Mouse (Mus musculus): ENCODE measurements around the gene Exoc8.

Gene Exoc8

GRCm38 (mm10) chr8:124905482-124905881 lies 8.0 kb upstream of the Exoc8 start:
- DNase-seq, result no peak

GRCm38 (mm10) chr8:124903198-124903597 lies 5.7 kb upstream of the Exoc8 start:
- no peak for DNase-seq

DNA sequence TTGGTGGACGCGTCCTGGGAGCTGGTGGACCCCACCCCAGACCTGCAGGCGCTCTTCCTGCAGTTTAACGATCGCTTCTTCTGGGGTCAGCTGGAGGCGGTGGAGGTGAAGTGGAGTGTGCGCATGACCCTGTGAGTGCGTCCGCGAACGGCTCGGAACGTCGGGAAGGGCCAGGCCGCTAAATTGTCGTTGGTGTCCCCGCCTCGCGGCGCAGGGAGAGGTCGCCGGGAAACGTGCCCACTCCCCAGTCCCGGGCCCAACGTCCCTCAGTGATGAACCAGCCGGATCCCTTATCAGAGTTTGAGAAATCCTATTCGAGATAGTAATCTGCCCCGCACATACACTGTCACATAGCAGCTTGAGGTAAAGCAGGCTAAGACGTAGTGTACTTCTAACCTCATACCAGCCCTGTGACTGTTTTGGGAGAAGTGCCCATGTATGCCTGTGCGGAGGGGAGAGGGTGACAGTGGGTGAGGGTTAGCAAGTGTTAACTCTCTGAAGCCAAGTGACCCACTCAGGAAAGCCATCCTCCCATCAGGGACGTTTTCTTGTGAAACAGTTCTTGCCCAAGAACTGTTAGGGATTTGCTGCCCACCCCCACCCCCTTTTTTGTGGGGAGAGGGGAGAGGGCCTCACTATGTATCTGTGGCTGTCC lies 873 bp upstream of the Exoc8 start:
- no peak for DNase-seq

DNA sequence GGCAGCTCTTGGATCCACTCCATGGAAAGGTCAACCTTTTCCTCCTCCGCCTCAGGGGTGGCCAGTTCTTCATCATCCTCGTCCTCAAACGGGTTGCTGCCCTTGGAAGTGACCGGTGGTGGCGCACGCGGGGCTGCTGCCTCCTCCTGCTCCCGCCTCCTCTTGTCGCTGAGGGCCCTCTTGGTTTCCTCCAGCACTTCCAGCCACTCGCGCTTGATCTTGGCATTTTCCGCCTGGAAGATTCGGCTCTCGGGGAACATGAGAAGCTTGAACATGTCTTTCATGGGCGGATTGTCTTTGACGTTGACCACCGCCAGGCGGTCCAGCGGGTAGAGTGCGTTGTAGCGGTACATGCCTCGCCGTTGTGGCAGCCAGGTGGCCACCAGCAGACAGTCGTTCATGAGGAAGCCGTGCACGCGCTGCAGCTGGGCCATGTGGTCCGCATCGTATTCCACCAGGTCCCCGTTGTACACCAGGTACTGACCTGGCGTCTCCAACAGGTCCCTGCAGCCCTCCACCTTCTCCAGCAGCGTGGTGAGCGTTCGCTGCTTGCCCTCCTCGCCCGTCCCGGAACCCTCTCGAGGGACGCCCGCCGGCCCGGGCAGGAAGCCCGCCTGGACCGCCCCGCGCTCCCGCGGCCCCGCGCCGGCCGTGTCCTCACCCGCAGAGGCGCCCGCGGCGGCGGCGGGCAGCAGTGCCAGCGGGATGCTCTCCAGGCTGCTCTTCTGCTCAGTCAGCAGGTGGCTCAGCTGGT lies 696 bp downstream of the Exoc8 start:
- peak; percentile 74 for DNase-seq

DNA sequence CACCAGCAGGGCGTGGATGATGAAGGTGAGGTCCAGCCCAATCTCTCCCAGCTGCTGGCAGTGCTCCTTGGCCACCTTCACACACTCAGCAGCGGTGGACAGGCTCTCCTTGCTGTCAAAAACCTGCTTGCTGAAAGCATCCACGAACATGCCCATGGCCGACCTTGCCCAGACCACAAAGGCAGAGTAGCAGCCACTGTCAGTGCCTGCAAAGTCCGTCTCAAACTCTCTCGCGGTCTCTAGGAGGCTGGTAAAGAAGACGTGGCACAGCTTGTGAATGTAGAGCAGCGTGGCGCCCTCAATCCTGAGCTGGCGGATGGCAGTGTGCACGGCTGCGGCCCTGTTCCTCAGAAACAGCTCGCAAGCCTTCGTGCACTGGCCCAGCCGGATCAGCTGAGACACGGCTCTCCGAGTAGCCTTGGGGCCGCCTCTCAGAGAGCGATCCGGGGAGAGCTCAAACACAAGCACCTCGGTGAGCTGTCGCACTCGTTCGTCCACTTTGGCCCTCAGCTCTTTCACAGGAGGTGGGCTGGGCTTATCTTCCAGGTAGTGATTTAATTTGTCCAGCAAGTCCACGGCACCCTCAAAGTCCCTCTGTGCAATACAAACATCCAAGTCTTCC lies 1.4 kb downstream of the Exoc8 start:
- no peak for DNase-seq

DNA sequence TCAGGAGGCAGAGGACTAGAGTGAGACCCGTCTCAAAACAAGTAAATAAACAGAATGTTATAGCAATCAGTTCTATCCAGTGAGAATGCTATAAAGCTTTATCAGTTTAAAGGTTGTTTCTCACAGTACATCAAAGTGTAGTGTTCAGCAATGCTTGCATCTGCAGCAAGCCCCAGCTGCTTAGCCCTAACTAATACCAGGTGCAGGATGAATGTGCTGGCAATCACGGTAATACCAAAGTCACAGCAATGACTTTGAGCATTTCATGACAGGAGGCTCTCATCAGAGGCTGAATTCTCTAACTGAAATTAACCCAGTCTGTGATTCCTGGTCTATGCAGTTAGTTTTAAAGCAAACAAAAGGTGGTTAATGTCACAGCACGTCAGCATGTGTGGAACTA lies 4.9 kb downstream of the Exoc8 start:
- no peak for DNase-seq

- no peak for DNase-seq
Observed at GRCm38 (mm10) chr8:124888385-124888784, 9.1 kb downstream of the Exoc8 start.

DNA sequence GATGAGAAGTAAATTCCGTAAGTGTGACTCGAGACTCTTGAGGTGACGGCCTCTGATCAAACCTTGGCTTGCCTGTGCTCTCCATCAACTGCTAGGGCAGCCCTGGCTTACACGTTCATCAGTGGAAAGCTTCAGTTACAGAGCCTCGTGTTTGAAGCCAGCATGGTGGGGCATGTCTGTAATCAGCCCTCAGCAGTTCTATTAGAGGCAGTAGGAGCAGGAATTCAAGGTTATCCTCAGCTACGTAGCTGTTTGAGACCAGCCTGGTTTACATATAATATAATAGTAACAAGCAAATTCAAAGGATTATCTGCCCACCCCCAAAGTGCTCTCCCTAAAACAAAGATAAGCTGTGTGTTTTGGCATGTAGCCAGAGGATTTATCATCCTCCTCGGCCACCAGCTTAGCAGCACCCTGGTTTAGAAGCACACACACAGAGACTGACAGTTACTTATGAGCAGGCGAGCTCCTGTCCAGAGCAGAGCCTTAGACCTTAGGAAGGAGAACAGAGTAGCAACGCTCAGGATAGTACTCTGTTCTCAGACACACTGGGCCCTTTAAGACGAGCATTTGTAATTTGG lies 18.5 kb downstream of the Exoc8 start:
- DNase-seq, result no peak

DNA sequence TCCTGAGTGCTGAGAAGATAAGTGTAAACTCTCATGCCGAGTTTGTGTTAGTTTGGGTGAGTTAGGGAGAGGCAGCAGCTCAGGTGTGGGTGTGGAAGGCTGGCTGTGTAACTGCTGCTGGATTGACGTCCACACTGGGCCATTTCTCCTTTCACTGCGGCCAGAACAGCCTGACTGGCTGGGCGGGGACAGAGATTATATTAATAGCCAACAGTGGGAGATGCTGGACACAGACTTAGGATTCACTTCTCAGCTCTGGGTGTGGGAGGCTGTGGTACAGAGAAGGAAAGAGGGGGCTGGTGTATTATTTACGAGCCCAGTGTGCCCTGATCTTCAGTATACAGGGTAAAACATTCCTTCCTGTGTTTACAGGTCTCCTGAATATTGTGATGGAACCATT lies 19.4 kb downstream of the Exoc8 start:
- DNase-seq, result no peak

DNA sequence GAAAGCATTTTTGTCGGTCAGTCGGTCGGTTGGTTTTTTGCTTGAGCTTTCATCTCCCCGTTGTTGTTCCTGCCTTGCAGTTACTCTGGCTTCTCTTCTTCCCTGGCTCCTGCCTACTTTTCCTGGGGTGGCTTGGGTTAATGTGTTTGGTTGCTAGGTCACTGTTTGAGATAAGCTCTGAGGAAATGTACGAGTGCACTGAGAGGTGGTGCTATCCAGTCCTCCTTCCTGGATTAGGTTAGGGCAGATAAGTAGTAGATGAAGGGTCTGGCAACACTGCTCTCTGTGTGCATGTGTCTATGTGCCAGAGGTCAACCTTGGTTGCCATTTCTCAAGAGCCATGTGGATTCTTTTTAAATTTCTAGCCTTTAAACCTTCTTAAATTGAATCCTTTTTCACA lies 24.8 kb downstream of the Exoc8 start:
- no peak for DNase-seq

DNA sequence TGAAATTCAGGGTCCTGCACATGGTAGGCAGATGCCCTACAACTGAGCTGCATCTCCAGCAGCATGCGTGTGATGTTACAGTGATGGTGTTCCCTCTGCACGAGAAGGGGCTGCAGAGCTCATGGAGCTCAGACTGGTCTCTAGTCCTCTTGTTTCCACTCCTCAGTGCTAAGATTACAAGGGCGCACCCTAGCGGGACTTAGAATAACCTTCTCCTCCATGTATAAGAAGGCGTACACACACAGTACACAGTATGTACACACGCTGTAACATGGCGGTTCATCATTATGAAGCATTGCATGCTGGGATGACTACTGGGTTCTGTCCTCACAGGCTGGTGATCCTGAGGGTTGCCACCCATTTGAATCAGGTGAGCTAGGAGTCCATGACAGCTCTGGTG lies 25.4 kb downstream of the Exoc8 start:
- no peak for DNase-seq

DNA sequence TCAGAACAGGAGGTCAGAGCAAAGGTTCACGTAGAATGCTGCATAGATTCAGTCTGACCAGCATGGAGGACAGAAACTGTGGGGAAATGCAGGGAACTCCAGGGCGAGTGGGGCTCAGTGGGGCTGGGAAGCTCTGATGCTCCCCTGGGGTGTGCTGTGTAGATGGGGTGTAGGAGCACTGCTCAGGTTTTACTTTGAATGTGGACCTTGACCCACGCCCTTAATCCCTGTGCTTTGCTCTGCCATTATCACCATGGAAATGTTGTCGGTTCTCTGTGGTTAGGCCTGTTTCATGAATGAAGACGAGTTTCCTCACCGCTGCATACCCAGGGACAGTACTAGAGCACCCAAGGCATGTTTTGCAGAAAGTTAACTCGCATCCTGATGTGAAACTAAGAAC lies 26.0 kb downstream of the Exoc8 start:
- DNase-seq, result no peak

DNA sequence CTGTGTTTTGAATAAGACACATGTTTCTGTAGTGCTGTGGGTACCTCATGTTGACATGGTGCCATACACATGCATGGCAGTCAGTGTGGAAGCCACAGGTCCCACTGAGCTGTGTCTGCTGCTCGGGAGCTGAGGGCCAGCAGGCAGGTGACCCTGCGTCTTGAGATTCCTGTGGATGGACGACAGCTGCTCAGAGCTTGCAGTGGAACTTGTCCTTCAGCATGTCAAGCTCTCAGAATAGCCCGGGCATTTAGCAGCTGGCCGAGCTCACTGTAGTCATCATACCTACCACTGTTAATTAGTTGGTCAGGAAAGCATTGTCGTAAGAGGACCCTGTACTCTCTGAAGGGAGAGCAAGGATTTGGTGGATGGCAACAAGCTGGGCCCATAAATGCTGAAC lies 27.8 kb downstream of the Exoc8 start:
- no peak for DNase-seq

- DNase-seq, result no peak
Observed at GRCm38 (mm10) chr8:124867126-124867525, 30.4 kb downstream of the Exoc8 start.

- no peak for DNase-seq
Observed at GRCm38 (mm10) chr8:124866669-124867068, 30.8 kb downstream of the Exoc8 start.

- no peak for DNase-seq
Observed at GRCm38 (mm10) chr8:124863729-124864128, 33.8 kb downstream of the Exoc8 start.

GRCm38 (mm10) chr8:124863163-124863677 lies 34.3 kb downstream of the Exoc8 start:
- no peak for DNase-seq

GRCm38 (mm10) chr8:124862321-124863162 lies 35.0 kb downstream of the Exoc8 start, which contains the start of the genes Gnpat and 2810004N23Rik:
Gene Gnpat, plus strand, starts transcription at chr8:124863033.
Gene 2810004N23Rik, minus strand, starts transcription at chr8:124863120.
- DNase-seq, result peak; percentile 88

DNA sequence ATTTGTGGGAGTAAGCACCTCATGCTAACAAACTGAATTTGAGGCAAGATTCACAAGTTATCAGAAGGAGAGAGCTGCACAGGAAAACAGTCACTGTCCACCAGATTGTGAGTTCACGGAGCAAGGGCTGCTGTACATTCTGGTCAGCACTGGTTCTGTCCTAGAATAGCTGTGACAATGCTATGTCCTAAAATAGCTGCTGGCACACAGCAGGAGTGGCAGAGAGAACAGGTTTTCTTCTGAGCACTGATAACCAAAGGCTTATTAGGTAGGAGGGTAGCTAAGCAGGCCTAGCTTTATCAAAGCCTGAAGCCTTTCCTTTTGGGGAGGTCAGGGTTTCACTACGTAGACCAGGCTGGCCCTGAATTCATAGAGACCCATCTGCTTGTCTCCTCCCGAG lies 37.3 kb downstream of the Exoc8 start:
- no peak for DNase-seq

DNA sequence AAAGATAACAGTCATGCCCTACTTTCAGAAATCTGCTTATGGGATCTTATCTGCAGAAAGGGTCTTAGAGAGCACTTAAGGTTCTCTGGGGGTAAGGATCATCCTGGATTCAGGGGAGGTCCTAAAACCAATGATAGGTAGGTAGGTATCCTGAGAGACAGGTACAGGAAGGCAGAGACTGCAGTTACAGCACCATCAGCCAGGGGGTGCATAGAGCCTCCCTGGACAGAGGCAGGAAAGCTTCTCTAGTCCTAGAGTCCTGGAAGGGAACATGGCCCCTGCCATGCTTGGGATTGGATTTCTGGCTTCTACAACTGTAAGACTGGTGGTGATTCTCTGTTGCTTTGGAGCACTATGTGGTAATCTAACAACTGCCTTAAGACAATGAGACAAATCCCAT lies 38.0 kb downstream of the Exoc8 start:
- no peak for DNase-seq

- DNase-seq, result no peak
Observed at GRCm38 (mm10) chr8:124853511-124853910, 44.0 kb downstream of the Exoc8 start.

DNA sequence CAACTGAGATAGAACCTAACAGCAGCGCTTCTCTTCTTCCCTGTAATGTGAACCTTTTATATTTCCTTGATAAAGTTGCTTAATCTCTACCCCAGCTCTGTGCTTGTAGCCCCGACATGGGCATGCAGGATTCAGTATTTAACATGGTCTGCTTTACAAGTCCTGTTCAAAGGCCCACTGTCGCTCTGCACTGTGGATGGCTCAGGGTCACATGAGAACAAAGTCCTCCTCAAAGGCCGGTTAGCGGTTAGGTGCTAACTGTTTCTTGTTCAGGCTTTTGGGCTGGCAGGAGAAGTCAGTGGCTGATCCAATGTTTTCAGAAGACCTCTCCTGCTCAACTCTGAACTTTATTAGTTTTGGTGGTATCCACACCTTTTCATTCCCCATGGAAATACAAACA lies 51.9 kb downstream of the Exoc8 start:
- no peak for DNase-seq

GRCm38 (mm10) chr8:124845131-124845530 lies 52.4 kb downstream of the Exoc8 start:
- no peak for DNase-seq
